Mouse (Mus musculus) urinary bladder, adult 18-20 months (tissue): ENCODE data around the gene Mrpl10.

Source experiments
- DNase-seq, 2 experiments: peaks; one replicate each; pipeline ENCODE4 v3.0.0; 2022; ENCODE audit warnings: low spot score in 2 of 2, mixed read lengths in 2 of 2

The Mrpl10 gene

DNA sequence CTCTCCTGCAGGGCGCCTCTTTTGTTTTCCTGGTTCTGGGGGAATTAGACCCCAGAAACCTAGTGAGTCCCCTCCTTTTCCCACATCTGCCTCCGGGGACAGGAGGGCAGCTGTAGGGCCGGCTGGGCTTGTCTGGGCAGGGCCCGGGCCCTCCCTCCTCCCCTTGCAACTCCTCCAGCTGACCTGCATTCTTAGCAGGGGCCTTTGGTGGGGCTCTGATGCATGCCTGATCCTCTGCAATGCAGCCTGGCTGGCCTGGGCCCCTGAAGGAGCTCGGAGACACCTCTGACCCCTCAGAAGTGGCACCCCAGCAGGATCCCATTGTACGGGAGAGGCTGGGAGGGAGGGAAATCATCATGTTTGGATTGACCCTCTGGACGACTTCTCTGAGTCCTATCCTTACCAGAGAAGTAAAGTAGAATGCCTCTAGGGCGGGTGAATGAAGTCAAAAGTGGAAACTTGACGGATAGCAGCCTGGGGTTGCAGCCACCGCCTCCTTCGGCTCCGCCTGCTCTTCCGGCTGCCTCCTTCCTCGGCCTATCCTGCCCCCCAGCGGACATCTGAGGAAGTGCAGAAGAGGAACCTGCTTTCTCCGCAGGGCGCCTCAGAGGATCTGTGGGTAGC, 15.5 kb upstream of the Mrpl10 start:
- peak; percentile 68 to 74 for DNase-seq

DNA sequence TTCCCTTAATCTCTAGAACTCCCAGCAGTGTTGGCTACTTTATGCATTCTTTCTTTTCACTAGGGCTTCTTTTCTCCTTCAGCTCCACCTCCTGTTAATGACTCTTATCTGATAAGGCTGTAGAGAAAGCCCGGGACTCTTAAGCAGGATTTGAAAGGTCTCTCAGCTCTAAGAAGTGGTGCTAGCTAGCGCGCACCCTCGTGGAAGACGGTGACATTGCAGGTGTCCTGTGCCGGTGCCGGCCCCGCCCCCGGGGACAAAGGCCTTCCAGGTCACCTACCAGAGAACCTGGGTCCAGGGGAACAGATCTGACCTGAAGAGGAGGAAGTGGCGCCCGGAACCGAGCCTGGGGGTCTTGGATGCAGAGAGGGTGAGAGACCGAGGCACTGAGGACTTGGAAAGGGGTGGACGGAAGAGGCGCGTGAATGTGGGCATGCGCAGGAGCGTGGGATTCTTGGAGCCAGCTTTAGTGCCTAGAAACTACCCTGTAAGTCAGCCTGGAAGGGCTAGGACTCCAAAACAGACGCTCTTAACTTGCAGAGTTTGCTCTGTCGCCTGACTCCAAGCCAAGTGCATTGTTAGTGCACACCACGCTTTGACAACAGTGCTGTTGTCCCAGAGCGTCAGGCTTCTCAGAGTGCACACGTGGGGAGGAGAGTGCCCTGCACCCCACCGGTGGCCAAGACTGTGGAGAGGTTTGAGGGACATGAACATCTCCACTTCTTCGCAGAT, 11.5 kb upstream of the Mrpl10 start, which contains the start of gene Scrn2:
Gene Scrn2 (plus strand): TSS at position 253 of the 732 bp plus-strand sequence.
- DNase-seq = peak; percentile 69 to 92

DNA sequence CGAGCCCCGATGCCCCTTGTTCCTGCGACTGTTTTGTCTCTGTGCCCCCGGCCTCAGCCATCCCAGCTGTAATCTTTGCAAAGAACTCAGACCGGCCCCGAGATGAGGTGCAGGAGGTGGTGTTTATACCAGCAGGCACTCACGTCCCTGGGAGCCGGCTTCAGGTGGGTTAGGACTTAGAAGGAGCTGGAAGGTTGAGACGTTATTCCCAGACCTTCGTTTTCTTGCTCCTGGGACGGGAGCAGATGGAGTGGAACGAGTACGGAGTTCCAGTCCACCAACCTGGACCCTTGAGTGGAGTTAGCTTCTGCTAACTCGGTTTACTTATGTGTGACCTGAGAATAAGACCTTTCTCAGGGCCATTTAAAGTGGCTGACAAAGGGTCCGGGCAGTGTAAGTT, 10.9 kb upstream of the Mrpl10 start:
- no peak for DNase-seq

DNA sequence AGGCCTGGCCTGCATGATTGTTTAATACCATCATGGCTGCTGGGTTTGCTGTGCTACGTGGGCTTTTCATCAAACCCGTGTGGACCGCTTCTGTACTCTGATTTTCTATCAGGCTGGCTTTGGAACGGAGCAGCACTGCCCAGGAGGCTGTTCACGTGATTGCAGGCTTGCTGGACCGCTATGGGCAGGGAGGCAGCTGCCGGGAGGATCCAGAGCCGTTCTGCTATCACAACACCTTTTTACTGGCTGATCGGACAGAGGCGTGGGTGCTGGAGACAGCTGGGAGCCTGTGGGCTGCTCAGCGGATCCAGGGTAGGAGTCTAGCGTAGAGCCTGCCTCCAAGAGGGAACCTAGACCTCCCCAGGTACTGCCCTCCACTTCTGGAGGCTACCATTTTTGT, 9.4 kb upstream of the Mrpl10 start:
- no peak for DNase-seq

DNA sequence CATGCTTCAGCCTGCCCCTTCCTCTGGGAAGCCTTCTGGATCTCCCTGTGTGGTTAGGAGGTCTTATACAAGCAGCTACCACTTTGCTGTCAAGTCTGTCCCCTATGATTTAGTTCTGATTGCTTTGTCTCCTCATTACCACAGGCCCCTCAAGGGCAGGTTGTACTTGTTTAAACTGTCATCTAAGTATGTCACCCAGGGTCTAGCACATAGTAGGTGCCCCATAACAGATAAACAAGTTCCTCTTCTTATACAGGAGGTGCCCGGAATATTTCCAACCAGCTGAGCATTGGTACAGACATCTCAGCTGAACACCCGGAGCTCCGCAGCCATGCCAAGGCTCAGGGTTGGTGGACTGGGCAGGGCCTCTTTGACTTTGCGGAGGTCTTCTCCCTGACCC, 8.9 kb upstream of the Mrpl10 start:
- DNase-seq = no peak

DNA sequence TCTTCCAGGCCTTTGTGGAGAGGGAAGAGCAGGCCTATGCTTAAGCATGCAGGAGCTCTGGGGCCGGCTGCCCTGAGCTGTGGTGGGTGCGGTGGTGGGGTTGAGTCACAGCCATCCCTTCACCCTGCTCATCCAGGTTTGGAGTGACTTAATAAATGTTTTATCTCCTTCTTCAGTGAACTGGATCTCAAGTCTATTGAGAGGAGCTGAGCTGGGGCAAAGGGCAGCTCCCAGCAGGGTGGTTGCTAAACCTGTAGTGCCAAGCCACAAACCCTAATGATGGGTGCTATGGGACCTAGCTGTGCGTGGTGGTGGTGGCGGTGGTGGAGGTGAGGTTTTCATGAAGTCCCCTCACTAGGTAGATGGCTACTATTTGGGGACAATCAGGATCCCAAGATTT, 7.6 kb upstream of the Mrpl10 start:
- DNase-seq = no peak

DNA sequence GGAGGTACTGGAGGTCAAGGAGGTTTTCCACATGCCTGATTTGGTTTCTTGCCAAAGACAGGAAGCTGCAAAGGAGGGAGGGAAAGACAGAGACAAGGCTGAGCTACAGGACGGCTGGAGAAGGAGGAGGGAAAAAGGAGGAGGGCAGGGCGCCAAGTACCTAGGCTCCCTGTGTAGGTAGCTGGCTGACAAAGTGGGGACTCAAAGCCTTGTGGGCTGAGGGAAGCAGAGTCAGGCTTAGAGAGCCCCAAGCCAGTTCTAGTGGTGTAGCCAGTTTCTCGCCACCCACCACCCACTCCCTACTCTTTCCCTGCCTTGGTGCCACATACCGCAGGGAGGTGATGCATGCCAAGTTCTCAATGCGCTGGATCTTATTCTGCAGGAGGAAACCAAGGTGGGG, 5.2 kb upstream of the Mrpl10 start:
- DNase-seq = no peak

DNA sequence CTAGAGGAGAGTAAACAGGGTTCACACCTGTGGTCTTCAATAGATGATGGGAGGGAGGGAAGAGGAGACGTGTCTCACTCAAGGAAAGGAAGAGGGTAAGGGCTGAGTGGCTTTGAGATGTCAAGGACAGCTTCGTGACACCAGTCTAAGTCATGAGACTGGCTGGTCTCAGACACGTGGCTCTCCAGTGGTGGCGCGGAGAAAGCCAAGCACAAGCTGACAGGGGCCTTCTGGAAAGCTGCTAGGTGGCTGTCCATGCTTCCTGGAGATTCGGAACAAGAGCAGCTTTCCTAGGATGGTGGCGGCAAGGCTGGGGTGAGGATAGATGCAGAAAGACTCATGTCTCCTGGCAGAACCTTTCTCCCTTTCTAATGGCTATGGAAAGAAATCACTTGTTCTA, 2.5 kb upstream of the Mrpl10 start:
- DNase-seq = no peak

DNA sequence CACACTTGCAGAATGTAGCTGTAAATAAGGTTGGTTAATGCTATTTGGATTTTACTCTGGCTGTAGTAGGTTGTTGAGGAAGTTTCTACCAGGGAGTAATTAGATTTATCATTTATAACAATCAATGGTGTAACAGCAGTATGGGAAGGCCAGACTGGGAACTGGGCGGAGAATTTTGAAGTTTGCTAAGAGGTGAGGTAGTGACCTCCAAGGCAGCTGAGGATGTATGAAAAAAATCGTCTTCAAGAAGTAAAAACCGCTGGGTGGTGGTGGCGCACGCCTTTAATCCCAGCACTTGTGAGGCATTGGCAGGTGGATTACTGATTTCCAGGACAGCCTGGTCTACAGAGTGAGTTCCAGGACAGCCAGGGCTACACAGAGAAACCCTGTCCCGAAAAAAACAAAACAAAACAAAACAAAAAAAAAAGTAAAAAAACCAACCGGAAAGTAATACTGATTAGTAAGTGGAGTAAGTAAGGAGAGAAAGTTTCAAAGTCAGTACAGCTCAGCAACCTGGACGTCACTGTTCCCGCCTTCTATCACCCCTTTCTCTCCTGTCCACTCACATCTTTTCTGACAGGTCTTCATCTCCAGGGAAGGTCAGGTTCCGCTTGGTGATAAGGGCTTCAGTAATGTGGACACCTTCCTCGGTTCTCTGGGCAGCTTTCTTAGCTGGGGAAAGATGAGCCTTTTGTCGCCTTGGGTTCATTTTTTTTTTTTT, 899 bp upstream of the Mrpl10 start:
- DNase-seq = no peak

DNA sequence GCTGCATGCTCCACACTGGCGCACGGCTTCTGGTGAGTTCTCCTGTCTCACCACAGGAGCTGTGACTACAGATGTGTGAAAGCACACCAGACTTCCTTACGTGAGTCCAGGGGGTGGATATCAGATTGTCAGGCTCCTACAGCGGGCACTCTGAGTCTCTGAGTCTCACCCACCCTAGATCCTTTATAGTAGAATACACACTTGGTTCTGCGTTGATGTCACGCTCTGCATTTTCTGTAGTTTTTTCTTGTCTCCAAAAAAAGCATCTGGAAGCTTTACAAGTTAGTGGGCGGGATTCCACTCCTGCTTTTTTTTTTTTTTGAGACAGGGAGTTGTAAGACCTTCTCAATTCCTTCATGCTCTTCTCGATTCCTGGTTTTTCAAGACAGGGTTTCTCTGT, 3.5 kb downstream of the Mrpl10 start:
- DNase-seq = no peak

DNA sequence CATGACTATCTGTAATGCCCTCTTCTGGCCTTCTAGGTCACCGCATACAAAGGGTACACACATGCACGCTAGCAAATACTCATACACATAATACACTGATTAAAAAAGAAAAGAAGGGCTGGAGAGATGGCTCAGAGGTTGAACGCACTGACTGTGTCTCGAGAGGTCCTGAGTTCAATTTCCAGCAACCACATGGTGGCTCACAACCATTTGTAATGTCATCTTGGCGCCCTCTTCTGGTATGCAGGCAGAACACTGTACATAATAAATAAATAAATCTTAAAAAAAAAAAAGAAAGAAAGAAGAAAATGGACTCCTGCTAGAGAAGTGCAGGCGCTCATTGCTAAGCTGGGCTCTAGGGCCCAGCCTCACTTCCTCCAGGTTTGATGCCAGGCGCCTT, 4.5 kb downstream of the Mrpl10 start:
- DNase-seq = no peak

DNA sequence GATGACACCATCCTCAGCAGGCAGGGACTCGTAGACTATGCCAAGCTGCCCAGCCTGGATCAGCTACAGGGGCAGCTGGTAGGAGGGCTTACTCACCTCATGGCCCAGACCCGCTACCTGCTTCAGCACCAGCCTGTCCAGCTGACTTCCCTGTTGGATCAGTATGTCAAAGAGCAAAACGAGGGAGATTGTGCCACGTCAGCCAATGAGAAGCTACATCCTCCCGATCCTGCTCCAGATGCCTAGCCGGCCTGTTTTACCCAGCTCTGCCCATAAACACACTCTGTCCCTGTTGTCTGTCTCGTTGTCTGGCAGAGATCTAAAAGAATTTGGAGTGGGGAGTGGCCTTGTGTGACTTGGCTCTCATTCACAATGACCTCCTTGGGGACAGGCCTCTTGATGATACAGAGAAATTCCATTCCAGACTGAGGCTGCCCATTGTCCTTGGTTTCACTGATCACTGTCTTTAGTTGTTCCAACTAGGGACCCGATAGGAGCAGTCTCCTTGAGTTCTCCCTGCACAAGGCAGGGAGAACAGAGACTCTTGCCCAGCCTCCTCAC, 6.8 kb downstream of the Mrpl10 start:
- DNase-seq = no peak

DNA sequence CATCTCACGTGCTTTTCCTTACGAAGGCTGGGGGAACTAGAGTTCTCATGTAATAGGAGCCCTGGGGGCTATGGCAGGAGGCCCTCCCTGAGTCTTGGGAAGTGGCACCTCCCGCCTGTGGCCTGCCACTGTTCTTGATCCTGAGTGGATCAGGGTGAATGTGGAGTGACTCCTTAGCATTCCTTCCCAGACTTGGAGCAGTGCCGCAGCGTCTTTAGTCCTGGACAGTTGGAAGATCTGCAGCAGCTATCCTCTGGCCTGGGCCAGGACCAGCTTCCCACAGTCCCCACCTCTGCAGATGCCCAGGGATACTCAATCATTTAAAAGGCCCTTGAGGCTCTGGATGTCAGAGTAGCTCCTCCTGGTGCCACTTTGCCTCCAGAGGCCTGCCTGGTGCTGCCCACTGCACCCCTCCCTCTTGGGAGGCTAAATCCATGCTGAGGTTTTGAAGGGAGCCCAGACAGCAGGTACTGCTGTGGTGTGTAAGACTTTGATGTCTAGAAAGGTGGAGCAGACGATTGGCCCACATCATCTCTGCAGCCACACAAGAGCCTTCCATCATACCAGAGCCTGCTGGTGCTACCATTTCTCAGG, 8.2 kb downstream of the Mrpl10 start:
- DNase-seq = no peak

DNA sequence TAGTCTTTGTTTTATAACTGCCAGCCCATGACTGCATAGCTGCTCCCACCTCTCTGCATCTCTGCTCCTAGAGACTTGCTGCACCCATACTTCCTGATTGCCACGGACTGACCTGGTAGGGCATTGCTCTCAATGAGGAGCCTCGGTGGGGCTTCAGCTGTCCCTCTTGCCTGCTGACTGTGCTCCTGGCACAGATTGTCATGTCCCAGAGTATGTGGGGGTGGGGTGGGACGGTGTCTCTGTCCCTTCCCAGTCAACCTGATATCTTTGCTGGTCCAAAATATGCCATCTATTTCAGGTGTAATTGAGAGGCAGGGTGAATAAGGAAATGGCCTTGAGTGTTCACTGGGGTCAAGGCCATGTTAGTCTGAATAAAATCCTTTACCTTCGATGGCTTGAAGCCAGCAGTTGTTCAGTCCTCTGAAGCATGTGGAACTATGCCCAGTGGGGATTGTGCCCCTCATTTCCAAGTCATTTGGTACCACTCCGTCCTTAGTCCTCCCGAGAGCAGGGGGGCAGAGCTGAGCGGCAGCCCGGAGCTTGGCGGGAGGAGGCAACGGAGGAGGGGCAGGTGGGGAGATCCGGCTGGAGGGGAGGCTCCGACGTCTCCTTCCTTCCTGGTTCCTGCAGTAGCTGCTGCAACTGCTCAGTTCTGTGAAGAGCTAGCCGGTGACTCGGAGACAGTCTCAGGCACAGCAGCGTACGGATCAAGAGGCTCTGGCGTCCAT, 9.0 kb downstream of the Mrpl10 start, which contains the start of gene Osbpl7:
Gene Osbpl7 (plus strand): TSS at position 413 of the 728 bp plus-strand sequence.
- DNase-seq = peak; percentile 60 to 62

DNA sequence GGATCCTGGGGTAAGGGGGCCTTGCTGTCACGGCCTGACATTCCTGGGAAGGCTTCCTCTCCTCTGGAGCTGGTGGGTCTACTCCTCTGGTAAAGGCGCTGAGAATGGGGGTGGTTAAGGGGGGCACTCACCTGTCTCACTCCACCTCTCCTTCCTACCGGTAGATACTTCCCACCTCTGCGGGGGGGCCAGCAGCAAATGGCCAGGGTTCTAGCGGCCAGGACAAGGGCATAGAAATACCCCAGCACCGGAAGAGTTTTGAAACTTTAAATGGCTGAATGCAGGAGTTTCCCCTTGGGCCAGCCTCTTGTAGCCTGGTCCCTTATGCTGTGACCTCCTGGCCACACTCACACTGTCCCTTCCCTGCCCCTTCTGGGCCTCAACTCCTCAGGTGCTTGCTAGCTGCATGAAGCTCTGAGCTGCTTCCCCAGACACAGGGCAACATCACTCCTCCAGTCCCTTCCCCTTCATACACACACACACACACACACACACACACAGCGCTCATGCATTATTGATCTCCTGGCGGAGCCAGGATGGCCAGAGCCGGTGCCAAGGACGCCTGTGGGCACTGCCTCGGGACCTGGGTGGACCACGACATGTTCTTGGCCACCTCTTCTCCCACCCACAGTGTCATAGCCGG, 9.7 kb downstream of the Mrpl10 start:
- DNase-seq = no peak

DNA sequence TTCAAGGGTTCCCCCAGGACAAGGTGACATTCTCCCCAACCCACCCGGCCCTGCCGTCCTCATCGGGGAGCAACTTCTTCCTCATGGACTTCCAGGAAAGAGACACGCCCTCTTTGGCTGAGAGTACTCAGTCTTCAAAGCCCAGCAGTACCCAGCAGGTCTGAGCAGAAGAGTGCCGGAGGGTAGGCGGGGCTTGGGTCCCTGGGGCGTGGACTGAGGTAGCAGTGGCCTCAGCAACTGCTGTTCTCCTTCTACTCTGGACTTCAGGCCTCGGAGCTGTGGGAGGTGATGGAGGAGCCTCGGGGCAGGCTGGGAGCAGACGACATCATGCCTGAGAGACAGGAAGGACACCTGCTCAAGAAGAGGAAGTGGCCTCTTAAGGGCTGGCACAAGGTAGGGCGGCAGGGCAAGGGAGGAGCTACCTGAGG, 10.9 kb downstream of the Mrpl10 start:
- DNase-seq = peak in 1 of 2 experiments; percentile 36

DNA sequence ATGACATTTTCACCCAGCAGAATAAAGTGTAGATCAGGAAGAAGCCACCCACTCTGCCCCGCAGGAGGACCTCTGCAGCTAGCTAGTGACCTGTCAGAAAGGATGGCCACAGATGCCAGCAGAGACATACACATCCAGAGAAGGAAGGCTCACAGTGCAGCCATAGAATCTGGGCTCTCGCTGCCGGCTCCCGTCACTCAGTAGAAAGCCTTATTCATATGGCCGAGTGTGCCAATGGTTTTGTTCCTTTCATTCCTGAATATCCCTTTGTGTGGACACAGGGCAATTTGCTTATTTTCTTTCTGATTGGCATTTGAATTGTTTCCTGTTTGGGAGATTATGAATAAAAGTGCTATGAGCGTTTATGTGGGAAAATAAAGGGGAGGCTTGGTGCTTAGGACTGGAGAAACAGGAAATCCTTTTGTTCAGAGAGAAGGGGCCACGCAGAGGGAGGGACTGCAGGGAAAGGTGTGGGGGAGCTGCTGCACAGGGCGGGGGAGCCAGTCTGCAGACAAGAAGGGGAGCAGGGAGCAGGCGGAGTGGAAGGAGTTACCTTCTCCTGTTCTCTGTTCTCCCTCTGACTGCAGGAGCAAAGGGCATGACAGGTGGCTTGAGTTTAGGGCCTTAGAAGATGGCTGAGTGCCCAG, 22.0 kb downstream of the Mrpl10 start:
- no peak for DNase-seq

DNA sequence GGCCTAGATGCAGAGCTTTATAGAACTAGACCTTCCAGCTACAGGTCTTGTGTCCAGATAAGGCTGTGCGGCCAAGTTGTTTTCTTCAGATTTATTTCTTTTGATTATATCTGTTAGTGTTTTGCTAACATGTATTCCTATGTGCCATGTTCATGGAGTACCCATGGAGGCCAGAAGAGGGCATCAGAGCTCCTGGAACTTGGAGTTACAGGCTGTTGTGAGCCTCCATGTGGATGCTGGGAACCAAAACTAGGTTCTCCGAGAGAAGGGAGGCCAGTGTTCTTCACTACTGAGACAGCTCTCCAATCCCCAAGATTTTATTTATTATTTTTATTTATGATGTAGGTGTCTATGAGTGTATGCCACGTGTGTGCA, 22.5 kb downstream of the Mrpl10 start:
- no peak for DNase-seq

DNA sequence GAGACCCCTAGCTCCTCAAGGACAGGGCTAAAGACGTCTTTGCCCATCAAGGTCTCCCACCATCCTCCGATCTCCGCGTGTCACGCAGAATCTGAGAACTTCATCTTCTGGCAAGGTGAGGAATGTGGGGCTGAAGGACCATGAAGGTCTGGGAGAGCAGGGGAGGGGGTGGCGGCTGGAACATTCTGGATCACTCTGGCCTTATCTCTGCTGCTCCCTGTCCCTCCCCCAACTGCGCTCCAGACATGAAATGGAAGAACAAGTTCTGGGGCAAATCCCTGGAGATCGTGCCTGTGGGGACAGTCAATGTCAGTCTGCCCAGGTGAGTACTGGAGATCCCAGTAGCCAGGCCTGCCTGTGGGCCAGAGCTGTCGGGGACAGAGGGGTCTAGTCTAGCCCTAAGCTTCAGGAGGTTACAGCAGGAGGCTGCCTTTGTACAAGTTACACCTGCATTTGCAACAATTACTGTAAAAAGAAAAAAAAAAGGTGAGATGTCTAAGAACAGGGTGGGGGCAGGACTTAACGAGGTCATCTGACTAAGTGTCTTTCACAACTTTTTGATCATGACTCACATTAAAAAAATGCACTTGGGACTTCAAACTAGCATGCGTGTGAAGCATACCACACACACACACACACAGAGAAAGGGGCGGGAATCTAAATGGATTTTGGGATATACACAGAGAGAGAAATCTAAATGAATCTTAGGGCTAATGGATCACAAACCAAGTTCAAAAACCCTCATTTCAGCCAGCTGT, 24.4 kb downstream of the Mrpl10 start:
- DNase-seq = no peak
